Mouse (Mus musculus) neural tube, embryonic 13.5 days (tissue): ENCODE data around the gene Plod3. TPM values are rescaled to one million over a fixed set of nuclear protein-coding genes. Genes with fewer than 3 reads are reported as not detected.
A peak's percentile ranks its signal among the peaks of the same experiment; 100 is the strongest.

Source experiments
- ATAC-seq: fragments of 200-750 bp; cut with Nextera tagmentation; 2 replicates; pipeline ENCODE4 v1.8.0; 2017; ENCODE audit warnings: low read depth, mild to moderate bottlenecking, moderate TSS enrichment, moderate library complexity
- H3K27ac ChIP-seq: fragments of 300-500 bp; sonication (generic); replicated peaks from 2 replicates; pipeline ENCODE4 v1.5.1; 2015; ENCODE audit warnings: moderate library complexity, mild to moderate bottlenecking, inconsistent platforms
- H3K27me3 ChIP-seq: fragments of 300-500 bp; sonication (generic); 2 replicates; pipeline ENCODE4 v1.6.1; 2015; ENCODE audit warnings: mild to moderate bottlenecking, inconsistent platforms
- H3K36me3 ChIP-seq: fragments of 300-500 bp; sonication (generic); 2 replicates; pipeline ENCODE4 v1.6.1; 2015; ENCODE audit warnings: mild to moderate bottlenecking, inconsistent platforms
- H3K4me1 ChIP-seq: fragments of 300-500 bp; sonication (generic); replicated peaks from 2 replicates; pipeline ENCODE4 v1.6.1; 2015; ENCODE audit warnings: inconsistent platforms
- H3K4me2 ChIP-seq: fragments of 300-500 bp; sonication (generic); 2 replicates; pipeline ENCODE4 v1.6.1; 2015; ENCODE audit warnings: inconsistent platforms, mild to moderate bottlenecking, moderate library complexity
- H3K4me3 ChIP-seq: fragments of 300-500 bp; sonication (generic); 2 replicates; pipeline ENCODE4 v1.5.1; 2015; ENCODE audit warnings: mild to moderate bottlenecking, inconsistent platforms
- H3K9ac ChIP-seq: fragments of 300-500 bp; sonication (generic); 2 replicates; pipeline ENCODE4 v1.6.1; 2015; ENCODE audit warnings: moderate library complexity, mild to moderate bottlenecking, inconsistent platforms
- H3K9me3 ChIP-seq: fragments of 300-500 bp; sonication (generic); 2 replicates; pipeline ENCODE4 v1.6.1; 2016; ENCODE audit warnings: inconsistent platforms
- WGBS: fragments of 180-500 bp; shearing (Covaris S2); methylation state at CpG from one replicate; pipeline ENCODE4 v1.1.7; 2015; 5-methylcytosine and 5-hydroxymethylcytosine counted together
- polyA plus RNA-seq: library from polyadenylated mRNA; unstranded; fragments of >200 nt; fragmentation: Nextera tagmentation; extraction: Ambion mirVana; gene quantifications from 2 replicates; pipeline ENCODE4 v1.2.1, GENCODE M21; 2015

The Plod3 gene
- polyA plus RNA-seq, 1 experiment from 2014 or later = 34.5 TPM

DNA sequence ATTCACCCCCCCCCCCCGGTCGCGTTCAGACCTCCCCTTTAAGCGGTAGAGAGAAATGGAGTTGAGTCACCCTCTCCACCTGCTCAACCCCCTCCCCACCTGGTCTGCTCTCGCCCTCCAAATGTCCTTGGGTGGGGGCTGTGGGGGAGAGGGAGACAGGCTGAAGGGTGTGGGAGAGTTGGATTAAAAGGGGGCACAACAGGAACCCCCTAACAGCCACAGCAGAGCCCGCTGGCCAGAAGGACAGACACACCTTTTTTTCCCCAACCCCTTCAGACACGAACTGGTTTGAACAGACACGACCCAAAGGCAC lies 42.4 kb downstream of the Plod3 start:
- Histone ChIP-seq H3K27me3 (peaks cover 87% of the 10 kb centered on the region), H3K27ac (no peak overlapping the region), H3K4me1 (peaks cover 38% of the 10 kb centered on the region), H3K4me3 (peak overlapping the region; percentile 48), H3K9ac (peak overlapping the region; percentile 59), H3K9me3 (no peaks in the 10 kb centered on the region), H3K4me2 (peak overlapping the region; percentile 100), H3K36me3 (no peaks in the 10 kb centered on the region)
- WGBS = 2% methylated on average over 8 of the region's 8 CpGs
- ATAC-seq = peak; percentile 0; the same call in 1 of the 2 replicates

DNA sequence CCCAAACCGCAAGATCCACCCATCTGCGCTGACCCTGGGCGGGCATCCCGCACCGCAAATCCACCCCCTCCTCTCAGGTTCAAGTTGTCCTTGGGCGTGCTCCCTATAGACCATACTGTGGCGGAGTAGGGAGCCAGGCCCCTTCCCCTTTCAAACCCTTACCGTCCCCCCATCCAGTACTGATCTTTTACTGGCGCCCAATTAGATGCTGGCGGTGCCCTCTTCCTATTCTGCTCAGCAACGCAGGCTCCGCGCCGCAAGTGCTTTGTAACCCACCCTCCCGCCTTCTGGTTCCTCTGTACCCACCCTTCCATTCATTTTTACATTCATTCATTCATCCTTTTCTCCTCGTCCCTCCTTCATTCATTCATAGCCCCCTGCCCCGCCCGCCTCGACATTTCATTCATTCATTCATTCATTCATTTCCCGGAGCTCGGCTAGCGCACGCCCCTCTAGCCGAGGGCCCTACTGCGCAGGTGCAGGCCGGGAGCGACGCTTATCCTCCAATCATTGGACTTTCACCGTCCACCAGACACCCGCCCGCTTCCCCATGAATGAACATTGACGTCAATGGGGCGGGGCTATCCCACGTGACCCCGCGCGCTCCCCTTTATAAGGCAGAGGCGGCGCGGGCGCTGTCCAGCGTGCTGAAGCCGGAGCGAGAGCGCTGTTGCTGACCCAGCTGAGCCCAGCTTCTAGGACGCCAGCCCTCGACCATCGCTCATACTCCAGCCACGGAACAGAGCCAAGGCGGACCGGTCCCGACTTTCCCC lies 43.0 kb downstream of the Plod3 start:
- Histone ChIP-seq H3K27me3 (peaks cover 87% of the 10 kb centered on the region), H3K36me3 (0 out of 2 replicates have a peak, but pooled peaks cover 4% of the 10 kb centered on the region), H3K9ac (peak overlapping the region; percentile 72), H3K4me3 (peak overlapping the region; percentile 48), H3K4me1 (peaks cover 38% of the 10 kb centered on the region), H3K27ac (no peak overlapping the region), H3K9me3 (no peaks in the 10 kb centered on the region), H3K4me2 (peak overlapping the region; percentile 100)
- peak; percentile 73 for ATAC-seq
- WGBS = under 1% methylated on average over 52 of the region's 52 CpGs

DNA sequence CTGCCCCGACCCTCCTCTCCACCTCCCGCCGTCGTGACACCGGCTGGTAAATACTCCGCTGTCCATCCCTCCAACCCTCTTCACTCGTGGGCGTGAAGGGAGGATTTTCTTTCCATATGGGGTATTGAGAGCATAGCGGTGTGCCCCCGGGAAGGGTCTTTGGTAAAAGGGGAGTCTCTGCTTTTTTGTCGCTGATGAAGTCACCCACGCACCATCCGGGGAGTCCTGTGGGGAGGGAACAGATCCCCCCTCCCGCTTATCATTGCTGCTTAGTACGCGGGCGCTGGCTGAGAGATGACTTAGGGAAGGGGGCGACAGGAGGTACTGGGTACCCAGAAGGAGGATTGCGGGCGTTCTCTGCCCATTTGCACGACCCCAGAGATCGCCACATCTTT lies 43.6 kb downstream of the Plod3 start:
- no peak overlapping the region for H3K27ac ChIP-seq
- H3K36me3 ChIP-seq = peaks cover 10% of the 10 kb centered on the region; the same call in 1 of the 2 replicates
- peaks cover 84% of the 10 kb centered on the region for H3K27me3 ChIP-seq
- no peaks in the 10 kb centered on the region for H3K9me3 ChIP-seq
- peak overlapping the region; percentile 48 for H3K4me3 ChIP-seq
- peaks cover 38% of the 10 kb centered on the region for H3K4me1 ChIP-seq
- peak overlapping the region; percentile 100 for H3K4me2 ChIP-seq
- 0 out of 2 replicates have a peak, but pooled peaks have one; percentile 0 for ATAC-seq
- peak overlapping the region; percentile 72 for H3K9ac ChIP-seq
- WGBS = 11% methylated on average over 22 of the region's 22 CpGs

DNA sequence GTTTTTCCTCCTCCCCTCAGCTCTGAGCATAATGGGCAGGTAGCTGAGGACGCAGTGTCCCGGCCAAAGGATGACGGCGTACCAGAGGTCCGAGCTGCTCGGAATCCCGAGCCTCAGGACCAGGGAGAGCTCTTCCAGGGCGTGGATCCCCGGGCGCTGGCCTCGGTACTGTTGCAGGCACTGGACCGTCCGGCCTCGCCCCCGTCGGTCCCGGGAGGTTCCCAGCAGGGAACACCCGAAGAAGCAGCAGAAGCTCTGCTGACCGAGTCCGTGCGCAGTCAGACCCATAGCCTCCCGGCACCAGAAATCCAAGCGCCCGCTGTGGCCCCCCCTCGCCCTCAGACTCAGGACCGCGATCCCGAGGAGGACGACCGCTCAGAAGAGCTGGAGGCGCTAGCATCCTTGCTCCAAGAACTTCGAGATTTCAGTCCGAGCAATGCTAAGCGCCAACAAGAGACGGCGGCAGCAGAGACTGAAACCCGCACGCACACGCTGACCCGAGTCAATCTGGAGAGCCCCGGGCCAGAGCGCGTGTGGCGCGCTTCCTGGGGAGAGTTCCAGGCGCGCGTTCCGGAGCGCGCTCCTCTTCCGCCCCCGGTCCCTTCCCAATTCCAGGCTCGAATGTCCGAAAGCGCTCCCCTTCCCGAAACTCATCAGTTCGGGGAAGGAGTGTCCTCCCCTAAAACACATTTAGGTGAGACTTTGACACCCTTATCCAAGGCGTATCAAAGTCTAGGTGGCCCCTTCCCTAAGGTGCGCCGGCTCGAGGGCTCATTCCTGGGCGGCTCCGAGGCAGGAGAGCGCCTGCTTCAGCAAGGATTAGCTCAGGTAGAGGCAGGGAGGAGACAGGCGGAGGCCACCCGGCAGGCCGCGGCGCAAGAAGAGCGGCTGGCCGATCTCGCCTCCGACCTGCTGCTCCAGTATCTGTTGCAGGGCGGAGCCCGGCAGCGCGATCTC lies 44.5 kb downstream of the Plod3 start:
- peaks cover 19% of the 10 kb centered on the region for H3K36me3 ChIP-seq
- peak overlapping the region; percentile 100 for H3K4me2 ChIP-seq
- under 1% methylated on average over 78 of the region's 78 CpGs for WGBS
- no peaks in the 10 kb centered on the region for H3K9me3 ChIP-seq
- H3K4me1 ChIP-seq = peaks cover 38% of the 10 kb centered on the region
- H3K27me3 ChIP-seq = peaks cover 74% of the 10 kb centered on the region
- no peak overlapping the region for H3K27ac ChIP-seq
- ATAC-seq = no peak
- peak overlapping the region; percentile 48 for H3K4me3 ChIP-seq
- peak overlapping the region; percentile 72 for H3K9ac ChIP-seq

DNA sequence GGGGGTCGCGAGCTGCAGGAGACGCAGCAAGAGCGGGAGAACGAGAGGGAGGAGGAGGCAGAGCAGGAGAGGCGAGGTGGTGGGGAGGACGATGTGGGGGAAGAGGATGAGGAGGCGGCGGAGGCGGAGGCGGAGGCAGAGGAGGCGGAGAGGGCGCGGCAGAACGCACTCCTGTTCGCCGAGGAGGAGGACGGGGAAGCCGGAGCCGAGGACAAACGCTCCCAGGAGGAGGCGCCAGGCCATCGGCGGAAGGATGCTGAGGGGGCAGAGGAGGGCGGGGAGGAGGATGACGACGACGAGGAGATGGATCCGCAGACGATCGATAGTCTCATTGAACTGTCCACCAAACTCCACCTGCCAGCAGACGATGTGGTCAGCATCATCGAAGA lies 45.2 kb downstream of the Plod3 start:
- H3K36me3 ChIP-seq = peaks cover 26% of the 10 kb centered on the region
- no peak overlapping the region for H3K27ac ChIP-seq
- peak; percentile 2; the same call in 1 of the 2 replicates for ATAC-seq
- H3K27me3 ChIP-seq = peaks cover 67% of the 10 kb centered on the region
- peaks cover 38% of the 10 kb centered on the region for H3K4me1 ChIP-seq
- H3K9me3 ChIP-seq = no peaks in the 10 kb centered on the region
- peak overlapping the region; percentile 100 for H3K4me2 ChIP-seq
- WGBS = 0% methylated on average over 32 of the region's 33 CpGs
- peak overlapping the region; percentile 48 for H3K4me3 ChIP-seq
- H3K9ac ChIP-seq = peak overlapping the region; percentile 72

DNA sequence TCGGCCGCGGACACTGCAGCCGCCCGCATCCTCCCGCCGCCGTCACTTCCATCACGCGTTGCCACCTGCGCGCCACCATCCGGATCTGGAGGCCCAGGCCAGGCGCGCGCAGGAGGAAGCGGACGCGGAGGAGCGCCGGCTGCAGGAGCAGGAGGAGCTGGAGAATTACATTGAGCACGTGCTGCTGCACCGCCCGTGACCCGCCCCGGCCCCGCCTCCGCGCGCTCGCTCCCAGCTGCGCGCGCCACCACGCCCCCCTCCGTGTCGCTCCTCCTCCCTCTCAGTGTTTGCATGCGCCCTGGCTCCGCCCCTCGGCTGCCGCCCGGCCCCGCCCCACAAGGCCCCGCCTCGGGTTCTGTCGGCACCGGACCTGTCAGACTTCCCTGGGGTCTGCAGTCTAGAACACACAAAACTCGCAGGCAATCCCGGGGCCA lies 45.8 kb downstream of the Plod3 start:
- peak; percentile 71 for ATAC-seq
- peaks cover 61% of the 10 kb centered on the region for H3K27me3 ChIP-seq
- H3K4me1 ChIP-seq = peaks cover 38% of the 10 kb centered on the region
- peak overlapping the region; percentile 72 for H3K9ac ChIP-seq
- H3K4me2 ChIP-seq = peak overlapping the region; percentile 100
- WGBS = 0% methylated on average over 40 of the region's 49 CpGs
- no peak overlapping the region for H3K27ac ChIP-seq
- peaks cover 32% of the 10 kb centered on the region for H3K36me3 ChIP-seq
- H3K4me3 ChIP-seq = peak overlapping the region; percentile 48
- no peaks in the 10 kb centered on the region for H3K9me3 ChIP-seq

DNA sequence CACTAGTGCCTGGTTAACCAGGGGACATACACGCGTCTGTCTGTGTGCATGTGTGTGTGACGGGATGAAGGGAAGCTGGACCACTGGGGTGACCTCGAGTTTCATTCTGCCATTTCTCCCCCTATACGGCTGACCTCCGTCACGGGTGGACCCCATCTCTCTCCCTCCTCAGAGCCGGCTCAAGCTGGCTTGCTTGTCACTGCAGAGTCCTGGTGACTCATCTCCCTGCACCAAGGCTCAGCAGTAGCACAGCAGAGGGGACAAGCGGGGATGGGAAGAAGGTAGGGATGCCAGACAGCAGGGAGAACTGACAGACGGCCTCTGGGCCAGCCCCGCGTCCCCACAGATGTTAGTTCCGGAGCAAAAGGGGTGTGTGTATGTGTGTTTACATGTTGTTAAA lies 49.4 kb downstream of the Plod3 start:
- Histone ChIP-seq H3K27me3 (peaks cover 29% of the 10 kb centered on the region), H3K4me1 (peaks cover 14% of the 10 kb centered on the region), H3K36me3 (peaks cover 66% of the 10 kb centered on the region), H3K9me3 (no peaks in the 10 kb centered on the region), H3K27ac (no peak overlapping the region), H3K9ac (no peak overlapping the region), H3K4me3 (no peak overlapping the region), H3K4me2 (no peak overlapping the region)
- 87% methylated on average over 12 of the region's 13 CpGs for WGBS
- ATAC-seq = no peak

DNA sequence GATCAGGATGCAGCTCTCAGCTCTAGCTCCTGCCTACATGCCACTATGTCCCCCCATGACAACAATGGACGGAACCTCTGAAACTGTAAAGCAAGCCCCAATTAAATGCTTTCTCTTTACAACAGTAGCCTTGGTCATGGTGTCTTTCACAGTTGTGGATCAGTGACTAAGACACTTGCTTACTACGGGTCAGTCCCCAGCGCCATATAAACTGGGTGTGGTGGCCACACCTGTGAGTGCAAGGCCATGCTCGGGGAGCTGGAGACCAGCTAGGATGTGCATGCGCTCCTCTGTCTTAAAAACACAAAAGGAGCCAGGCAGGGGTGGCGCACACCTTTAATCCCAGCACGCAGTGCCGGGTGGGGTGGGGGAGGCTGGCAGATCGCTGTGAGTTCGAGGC lies 52.6 kb downstream of the Plod3 start:
- WGBS = 94% methylated on average over 10 of the region's 10 CpGs
- no peak overlapping the region for H3K4me2 ChIP-seq
- no peak for ATAC-seq
- H3K9me3 ChIP-seq = no peaks in the 10 kb centered on the region
- H3K4me3 ChIP-seq = no peak overlapping the region
- H3K4me1 ChIP-seq = peaks cover under 1% of the 10 kb centered on the region; the same call in 1 of the 2 replicates
- H3K27ac ChIP-seq = no peak overlapping the region
- H3K27me3 ChIP-seq = peaks cover 6% of the 10 kb centered on the region; the same call in 1 of the 2 replicates
- H3K9ac ChIP-seq = no peak overlapping the region
- H3K36me3 ChIP-seq = peaks cover 84% of the 10 kb centered on the region

DNA sequence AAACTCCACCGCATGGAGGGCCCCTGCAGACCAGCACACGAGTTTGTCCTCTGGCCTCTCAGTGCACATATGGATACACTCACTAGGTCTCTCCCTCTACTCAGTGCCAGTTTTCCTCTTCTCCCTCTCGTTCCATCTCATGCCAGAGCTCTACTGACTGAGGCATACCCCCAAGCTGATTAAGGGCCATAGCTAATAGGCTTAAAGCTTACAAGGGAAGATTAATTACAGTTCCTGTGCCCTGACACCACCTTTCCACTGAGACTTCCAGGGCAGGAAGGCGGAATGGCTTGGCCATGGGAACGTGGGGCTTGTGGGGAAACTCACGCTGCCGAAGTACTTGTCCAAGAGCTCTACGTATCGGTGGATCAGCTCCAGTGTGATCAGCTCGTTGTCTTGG lies 54.6 kb downstream of the Plod3 start:
- Histone ChIP-seq H3K9me3 (no peaks in the 10 kb centered on the region), H3K4me1 (peaks cover 13% of the 10 kb centered on the region), H3K9ac (no peak overlapping the region), H3K27ac (no peak overlapping the region), H3K36me3 (peaks cover 64% of the 10 kb centered on the region), H3K4me2 (no peak overlapping the region), H3K4me3 (no peak overlapping the region), H3K27me3 (no peaks in the 10 kb centered on the region)
- WGBS = 87% methylated on average over 10 of the region's 10 CpGs
- ATAC-seq = no peak

DNA sequence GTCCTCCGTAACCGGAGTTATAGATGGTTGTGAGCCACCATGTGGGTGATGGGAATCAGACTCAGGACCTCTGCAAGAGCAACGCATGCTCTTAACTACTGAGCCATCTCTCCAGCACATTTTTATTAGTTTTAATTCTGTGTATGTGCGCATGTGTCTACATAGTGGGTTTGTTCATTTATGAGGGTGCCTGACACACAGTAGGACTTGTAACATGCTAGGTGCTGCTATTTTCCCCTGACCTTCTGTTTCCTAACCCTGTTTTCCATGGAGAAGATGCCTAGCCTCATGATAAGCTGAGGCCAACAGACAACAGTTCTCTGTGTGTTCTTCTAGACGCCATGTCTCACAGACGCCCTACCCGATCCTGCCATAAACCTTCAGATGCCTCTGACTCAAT lies 57.2 kb downstream of the Plod3 start:
- no peaks in the 10 kb centered on the region for H3K9me3 ChIP-seq
- ATAC-seq = no peak
- H3K4me2 ChIP-seq = no peak overlapping the region
- H3K4me1 ChIP-seq = peaks cover 16% of the 10 kb centered on the region
- H3K36me3 ChIP-seq = peaks cover 38% of the 10 kb centered on the region
- H3K4me3 ChIP-seq = no peak overlapping the region
- WGBS = 94% methylated on average over 7 of the region's 7 CpGs
- no peak overlapping the region for H3K9ac ChIP-seq
- no peaks in the 10 kb centered on the region for H3K27me3 ChIP-seq
- no peak overlapping the region for H3K27ac ChIP-seq

DNA sequence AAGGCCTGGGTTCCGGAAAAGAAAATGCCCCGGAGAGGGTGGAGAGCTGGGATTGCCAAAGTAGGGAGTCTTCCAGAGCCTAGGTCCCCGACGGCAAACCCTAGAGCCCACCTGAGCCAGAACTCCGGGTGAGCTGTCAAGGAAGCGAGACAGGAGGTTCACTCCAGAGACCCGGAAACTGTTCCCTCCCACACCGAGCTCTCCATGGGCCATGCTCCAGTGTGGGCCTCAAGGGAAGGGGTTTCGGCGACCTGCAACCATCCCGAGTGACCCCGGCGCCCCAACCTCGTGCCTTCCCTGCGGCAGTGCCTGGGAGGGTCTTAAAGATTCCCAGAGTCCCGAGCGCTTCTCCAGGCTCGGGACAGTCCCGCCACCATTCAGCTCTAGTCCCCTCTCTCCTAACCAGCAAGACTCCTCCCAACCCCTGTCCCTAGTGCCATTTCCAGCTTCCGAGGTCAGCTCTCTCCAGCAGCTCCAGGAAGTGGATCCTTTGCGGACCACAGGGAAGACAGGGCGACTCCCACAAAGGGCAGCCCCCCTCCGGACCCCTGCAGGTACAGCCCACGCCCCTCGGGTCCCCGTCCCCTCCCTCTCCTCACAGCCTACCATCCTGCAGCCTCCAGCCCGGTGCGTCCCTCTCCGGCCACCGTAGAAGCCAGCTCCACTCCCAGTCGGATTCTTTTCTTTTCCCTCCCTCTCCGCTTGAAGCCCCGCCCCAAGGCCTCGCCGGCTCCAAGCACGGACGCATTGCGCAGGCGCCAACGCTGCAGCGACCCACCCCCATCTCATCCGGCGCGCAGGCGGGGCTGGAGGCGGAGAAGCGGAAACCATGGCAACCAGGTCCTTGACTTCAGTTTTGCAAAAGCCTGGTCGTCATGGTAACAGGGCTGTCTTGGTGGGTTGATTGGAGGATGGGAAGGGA lies 58.8 kb downstream of the Plod3 start, which contains the start of gene Ap1s1:
Gene Ap1s1 (minus strand): TSS at position 734 of the 922 bp plus-strand sequence.
- Histone ChIP-seq H3K9me3 (no peaks in the 10 kb centered on the region), H3K27me3 (no peaks in the 10 kb centered on the region), H3K4me2 (peak within 1 kb of the TSS; percentile 92), H3K4me3 (peak within 1 kb of the TSS; percentile 82), H3K9ac (peak within 1 kb of the TSS; percentile 88), H3K36me3 (peaks cover 22% of the 10 kb centered on the region), H3K27ac (peak within 1 kb of the TSS; percentile 82), H3K4me1 (peaks cover 18% of the 10 kb centered on the region)
- 2% methylated on average over 48 of the region's 48 CpGs for WGBS
- ATAC-seq = peak; percentile 95
